Mouse (Mus musculus) heart, adult 10 weeks (tissue): ENCODE measurements around the gene Vmn1r237. TPM values are rescaled to one million over a fixed set of nuclear protein-coding genes. Genes with fewer than 3 reads are reported as not detected.

Source experiments
- polyA plus RNA-seq: library from polyadenylated mRNA; stranded (reverse); fragments of 350-450 nt; fragmentation: Illumina TruSeq; extraction: RNeasy Lipid Tissue Mini Kit (QIAGEN cat#74804); gene quantifications from one replicate; pipeline ENCODE4 v1.2.3, GENCODE M21; 2014; ENCODE audit warnings: low read depth, low replicate concordance

Vmn1r237 gene
- not detected for polyA plus RNA-seq

DNA sequence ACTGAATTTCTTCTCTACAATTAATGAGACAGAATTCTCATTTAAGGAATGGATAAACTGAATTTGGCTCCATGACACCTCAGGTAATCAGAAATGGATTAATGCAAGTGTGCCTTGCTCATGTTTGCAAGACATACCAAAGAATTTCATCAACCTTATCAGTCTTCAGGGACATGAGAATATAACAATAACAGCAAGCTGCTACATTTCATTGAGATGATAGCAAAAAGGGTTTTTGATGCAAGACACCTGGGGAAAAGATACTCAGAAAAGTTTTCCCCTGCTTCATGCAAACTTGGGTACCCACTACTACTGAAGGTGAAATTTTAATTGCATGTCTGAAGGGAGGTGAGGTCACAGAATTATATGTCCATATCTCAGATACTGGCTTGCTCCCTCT lies at the start of gene Vmn1r237:
Vmn1r237 (plus strand) TSS at position 301 of the 400 bp plus-strand sequence.

DNA sequence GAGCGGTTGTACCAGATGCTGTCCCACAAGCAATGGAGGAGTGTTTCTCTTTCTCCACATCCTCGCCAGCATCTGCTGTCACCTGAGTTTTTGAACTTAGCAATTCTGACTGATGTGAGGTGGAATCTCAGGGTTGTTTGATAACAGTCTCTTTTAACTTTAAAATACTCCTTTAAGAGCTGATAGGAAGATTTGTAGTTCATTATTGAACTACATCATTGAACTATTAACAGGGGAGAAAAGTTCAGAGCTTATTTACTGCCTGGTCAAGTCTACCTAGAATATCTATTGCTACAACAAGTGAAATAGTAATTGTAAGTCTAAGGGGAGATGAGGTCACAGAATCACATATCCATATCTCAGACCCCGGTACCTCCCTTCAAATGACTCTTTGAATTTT lies 29.0 kb upstream of the Vmn1r237 start, which contains the start of gene Vmn1r236:
Vmn1r236 (plus strand) TSS at position 301 of the 400 bp plus-strand sequence.

Other genes with a start within 250 kb of the Vmn1r237 start
- not detected for gene Vmn1r234, start 85.8 kb upstream of the Vmn1r237 start, polyA plus RNA-seq
- gene Vmn1r235, start 55.5 kb upstream of the Vmn1r237 start, polyA plus RNA-seq: not detected
- not detected for gene Vmn1r236, start 28.9 kb upstream of the Vmn1r237 start, polyA plus RNA-seq
- 1.3 TPM for gene Zfp677, start 71.9 kb downstream of the Vmn1r237 start, polyA plus RNA-seq
- gene Zfp54, start 111.4 kb downstream of the Vmn1r237 start, polyA plus RNA-seq: 2.3 TPM
- 8.2 TPM for gene Zfp51, start 138.5 kb downstream of the Vmn1r237 start, polyA plus RNA-seq
- 3.6 TPM for gene Zfp53, start 177.1 kb downstream of the Vmn1r237 start, polyA plus RNA-seq
- 8.1 TPM for gene Zfp52, start 223.7 kb downstream of the Vmn1r237 start, polyA plus RNA-seq